Mouse (Mus musculus): ENCODE measurements around the gene Sec61a2. TPM values are rescaled to one million over a fixed set of nuclear protein-coding genes. Genes with fewer than 3 reads are reported as not detected.

Gene Sec61a2
- polyA plus RNA-seq, 1 experiment from 2014 or later = 52.9 TPM

GRCm38 (mm10) chr2:5821264-5821663, 74.0 kb downstream of the Sec61a2 start:
- no peak overlapping the region for H3K4me3 ChIP-seq (ENCODE audit: control insufficient read depth in 1 of 2, insufficient read depth in 1 of 2, low read depth in 1 of 2, low read length in 2 of 2)
- no peaks in the 10 kb centered on the region for H3K27me3 ChIP-seq (ENCODE audit: control insufficient read depth, insufficient read depth, low read length)
- no peak overlapping the region for H3K27ac ChIP-seq (replicated peaks in 1 of 2; ENCODE audit: control insufficient read depth in 1 of 2, insufficient read depth in 1 of 2, low read depth in 2 of 2, low read length in 2 of 2)
- no peak overlapping the region for H3K4me2 ChIP-seq (ENCODE audit: low read length)
- no peaks in the 10 kb centered on the region for H3K9me3 ChIP-seq (ENCODE audit: control insufficient read depth, low read length)
- H3K4me1 ChIP-seq (ENCODE audit: control insufficient read depth in 2 of 2, insufficient read depth in 2 of 2, low read length in 2 of 2) = no peaks in the 10 kb centered on the region
- peaks cover 76% of the 10 kb centered on the region for H3K36me3 ChIP-seq (ENCODE audit: control insufficient read depth, insufficient read depth, low read length)
- no peak for ATAC-seq (ENCODE audit: insufficient number of reproducible peaks, insufficient read depth, low FRiP score, low read depth)
- WGBS = 67% methylated on average over 10 of the region's 10 CpGs
- no peak overlapping the region for H3K9ac ChIP-seq (ENCODE audit: low read length)

Other genes with a start within 250 kb of the Sec61a2 start
- gene Camk1d, start 180.9 kb downstream of the Sec61a2 start, polyA plus RNA-seq (2014; fragmentation: Nextera tagmentation; extraction: Ambion mirVana) = 3.4 and 5.6 TPM in 2 replicates
- 52.7 and 57.2 TPM in 2 replicates for gene Nudt5, start 50.4 kb downstream of the Sec61a2 start, polyA plus RNA-seq (2014; fragmentation: Nextera tagmentation; extraction: Ambion mirVana)
- 175 and 189 TPM in 2 replicates for gene Cdc123, start 50.3 kb downstream of the Sec61a2 start, polyA plus RNA-seq (2014; fragmentation: Nextera tagmentation; extraction: Ambion mirVana)
- gene Gm13199, start 32.5 kb downstream of the Sec61a2 start, polyA plus RNA-seq (2014; fragmentation: Nextera tagmentation; extraction: Ambion mirVana) = 0.61 and 1.1 TPM in 2 replicates
- 1.9 and 3.3 TPM in 2 replicates for gene Dhtkd1, start 47.4 kb upstream of the Sec61a2 start, polyA plus RNA-seq (2014; fragmentation: Nextera tagmentation; extraction: Ambion mirVana)
- 6.6 and 8.1 TPM in 2 replicates for gene Upf2, start 56.0 kb upstream of the Sec61a2 start, polyA plus RNA-seq (2014; fragmentation: Nextera tagmentation; extraction: Ambion mirVana)
- 11.3 and 14.8 TPM in 2 replicates for gene Proser2, start 234.8 kb upstream of the Sec61a2 start, polyA plus RNA-seq (2014; fragmentation: Nextera tagmentation; extraction: Ambion mirVana)

Measured in heart, embryonic 14.5 days (tissue).